ENCODE assay signal across 8 mouse cellular contexts in genomic region chr10:128058601-128059151, GRCm38 (mm10). TPM values are rescaled to one million over a fixed set of nuclear protein-coding genes. Genes with fewer than 3 reads are reported as not detected.
DNase-seq lines count a peak whose midpoint lies in the region; ATAC-seq and TF ChIP-seq lines count a peak whose summit lies in the region.

Gene Ptges3, plus strand, starts transcription at chr10:128058954.

- H3K27me3 ChIP-seq in ES-Bruce4 (ENCODE audit: control insufficient read depth, insufficient read depth, low read length, poor library complexity, severe bottlenecking) = no peaks in the 10 kb centered on the region
- H3K27me3 ChIP-seq in forebrain, embryonic 14.5 days (replicated peaks; ENCODE audit: control insufficient read depth, insufficient read depth, low read length) = no peaks in the 10 kb centered on the region
- no peaks in the 10 kb centered on the region for H3K27me3 ChIP-seq in neural tube, embryonic 15.5 days (replicated peaks)

- H3K9me3 ChIP-seq in ES-Bruce4 (replicated peaks; ENCODE audit: control insufficient read depth, insufficient read depth, low read length, poor library complexity, severe bottlenecking) = no peaks in the 10 kb centered on the region
- H3K9me3 ChIP-seq in forebrain, embryonic 14.5 days (replicated peaks; ENCODE audit: control insufficient read depth, low read length) = no peaks in the 10 kb centered on the region
- H3K9me3 ChIP-seq in neural tube, embryonic 15.5 days (replicated peaks) = no peaks in the 10 kb centered on the region

- DNase-seq in forebrain, embryonic 14.5 days (ENCODE audit: low spot score) = peak; percentile 98
- peak; percentile 98 to 99 for DNase-seq in heart, postnatal 14 days
- peak; percentile 97 for DNase-seq in layer of hippocampus, adult 11-12 months (ENCODE audit: low spot score)
- DNase-seq in lung, adult 18-20 months = peak; percentile 95 to 97
- DNase-seq in testis, postnatal 14 days (ENCODE audit: low spot score) = peak; percentile 98

- H3K9ac ChIP-seq in ES-Bruce4 (ENCODE audit: low read depth, poor library complexity, severe bottlenecking) = peak within 1 kb of the TSS; percentile 89
- H3K9ac ChIP-seq in forebrain, embryonic 14.5 days (ENCODE audit: low read length) = peak within 1 kb of the TSS; percentile 89
- H3K9ac ChIP-seq in neural tube, embryonic 15.5 days (replicated peaks) = peak within 1 kb of the TSS; percentile 92

- 0 out of 2 replicates have a peak, but pooled peaks have one; percentile 28 for TF ChIP-seq EP300 in ES-Bruce4 (IDR thresholded peaks at IDR 0.05; ENCODE audit: insufficient read depth, low read depth, low read length)

- no peaks in the 10 kb centered on the region for H3K4me1 ChIP-seq in ES-Bruce4 (ENCODE audit: control insufficient read depth, insufficient read depth, low read length)
- peaks cover 14% of the 10 kb centered on the region for H3K4me1 ChIP-seq in forebrain, embryonic 14.5 days (ENCODE audit: control insufficient read depth, insufficient read depth, low read length)
- peaks cover 36% of the 10 kb centered on the region for H3K4me1 ChIP-seq in neural tube, embryonic 15.5 days

- peaks cover 20% of the 10 kb centered on the region for H3K36me3 ChIP-seq in ES-Bruce4 (ENCODE audit: control insufficient read depth, insufficient read depth, low read length, poor library complexity, severe bottlenecking)
- H3K36me3 ChIP-seq in forebrain, embryonic 14.5 days (ENCODE audit: control insufficient read depth, insufficient read depth, low read length) = 0 out of 2 replicates have a peak, but pooled peaks cover 1% of the 10 kb centered on the region
- 0 out of 2 replicates have a peak, but pooled peaks cover 2% of the 10 kb centered on the region for H3K36me3 ChIP-seq in neural tube, embryonic 15.5 days

- TF ChIP-seq CTCF in ES-Bruce4 (IDR thresholded peaks at IDR 0.05; ENCODE audit: low read depth, low read length) = no peak

- H3K4me2 ChIP-seq in forebrain, embryonic 14.5 days (ENCODE audit: low read length) = peak within 1 kb of the TSS; percentile 82
- H3K4me2 ChIP-seq in neural tube, embryonic 15.5 days = peak within 1 kb of the TSS; percentile 88

- peak within 1 kb of the TSS; percentile 85 for H3K4me3 ChIP-seq in ES-Bruce4 (ENCODE audit: low read depth, low read length)
- H3K4me3 ChIP-seq in forebrain, embryonic 14.5 days (ENCODE audit: low read depth, low read length) = peak within 1 kb of the TSS; percentile 89
- H3K4me3 ChIP-seq in neural tube, embryonic 15.5 days (replicated peaks) = peak within 1 kb of the TSS; percentile 75

- under 1% methylated on average over 62 of the region's 72 CpGs for WGBS in forebrain, embryonic 14.5 days
- under 1% methylated on average over 65 of the region's 72 CpGs for WGBS in neural tube, embryonic 15.5 days

- peak within 1 kb of the TSS; percentile 84 for H3K27ac ChIP-seq in ES-Bruce4 (ENCODE audit: insufficient read depth, low read length)
- H3K27ac ChIP-seq in forebrain, embryonic 14.5 days (ENCODE audit: low read depth, low read length) = peak within 1 kb of the TSS; percentile 99
- H3K27ac ChIP-seq in neural tube, embryonic 15.5 days (replicated peaks) = peak within 1 kb of the TSS; percentile 98

- peak; percentile 37 for TF ChIP-seq POLR2A in ES-Bruce4 (IDR thresholded peaks at IDR 0.05; ENCODE audit: insufficient read depth, low read length)

- intact Hi-C loops in heart, postnatal 14 days (cut with DNase I) = no loop called here

- peak; percentile 93 for ATAC-seq in cerebellum, adult (ENCODE audit: insufficient number of reproducible peaks, low FRiP score, low TSS enrichment)
- peak; percentile 94 for ATAC-seq in forebrain, embryonic 14.5 days
- peak; percentile 94 for ATAC-seq in neural tube, embryonic 15.5 days (ENCODE audit: low FRiP score)

RNA-seq across cellular contexts. Expression of gene Ptges3, which starts in this region (rescaled TPM):
- 759 and 788 TPM in 2 replicates for polyA plus RNA-seq in ES-Bruce4 (2011; ENCODE audit: insufficient read depth, insufficient read length, low read depth, missing spikeins)
- 426 and 447 TPM in 2 replicates for polyA plus RNA-seq in forebrain, embryonic 14.5 days (2014; fragmentation: Nextera tagmentation; extraction: Ambion mirVana)
- total RNA-seq in heart, postnatal 14 days (2021) = 10 to 100 TPM; 71.7 to 80.0 TPM
- polyA plus RNA-seq in neural tube, embryonic 15.5 days (2015; fragmentation: Nextera tagmentation; extraction: Ambion mirVana) = 394 and 409 TPM in 2 replicates

Comparison
In these comparisons a context has a peak if more than half of its experiments do, and no peak if none do; other contexts are left out.
1. Peak in every context shown above with its lines: DNase-seq, ATAC-seq, H3K4me3 ChIP-seq and H3K27ac ChIP-seq.